Mouse (Mus musculus): ENCODE results near the gene Slc9a8.

The Slc9a8 gene

GRCm38 (mm10) chr2:167450647-167451046 lies 29.1 kb downstream of the Slc9a8 start:
- no peak for DNase-seq

- DNase-seq = peak; percentile 52
Observed at GRCm38 (mm10) chr2:167453814-167454213, 32.3 kb downstream of the Slc9a8 start.

- no peak for DNase-seq
Observed at GRCm38 (mm10) chr2:167456361-167457020, 35.0 kb downstream of the Slc9a8 start.

GRCm38 (mm10) chr2:167457213-167457612 lies 35.7 kb downstream of the Slc9a8 start:
- no peak for DNase-seq

- DNase-seq = no peak
Observed at GRCm38 (mm10) chr2:167458548-167458947, 37.0 kb downstream of the Slc9a8 start.

- no peak for DNase-seq
Observed at GRCm38 (mm10) chr2:167459071-167459865, 37.8 kb downstream of the Slc9a8 start.

- DNase-seq = no peak
Observed at GRCm38 (mm10) chr2:167462954-167463353, 41.4 kb downstream of the Slc9a8 start.

- no peak for DNase-seq
Observed at GRCm38 (mm10) chr2:167463802-167464201, 42.3 kb downstream of the Slc9a8 start.

- no peak for DNase-seq
Observed at GRCm38 (mm10) chr2:167465951-167466350, 44.4 kb downstream of the Slc9a8 start.

- no peak for DNase-seq
Observed at GRCm38 (mm10) chr2:167467214-167467613, 45.7 kb downstream of the Slc9a8 start.

GRCm38 (mm10) chr2:167468444-167468843 lies 46.9 kb downstream of the Slc9a8 start:
- DNase-seq = no peak

- DNase-seq = no peak
Observed at GRCm38 (mm10) chr2:167470611-167471010, 49.1 kb downstream of the Slc9a8 start.

- no peak for DNase-seq
Observed at GRCm38 (mm10) chr2:167471585-167471984, 50.1 kb downstream of the Slc9a8 start.

- no peak for DNase-seq
Observed at GRCm38 (mm10) chr2:167474218-167474617, 52.7 kb downstream of the Slc9a8 start.

- DNase-seq = no peak
Observed at GRCm38 (mm10) chr2:167475596-167475995, 54.1 kb downstream of the Slc9a8 start.

- DNase-seq = peak; percentile 66
Observed at GRCm38 (mm10) chr2:167476200-167476688, 54.7 kb downstream of the Slc9a8 start.

GRCm38 (mm10) chr2:167476762-167477161 lies 55.2 kb downstream of the Slc9a8 start:
- DNase-seq = no peak

GRCm38 (mm10) chr2:167478128-167478527 lies 56.6 kb downstream of the Slc9a8 start:
- no peak for DNase-seq

GRCm38 (mm10) chr2:167479501-167479900 lies 58.0 kb downstream of the Slc9a8 start:
- DNase-seq = no peak

- no peak for DNase-seq
Observed at GRCm38 (mm10) chr2:167482681-167483080, 61.2 kb downstream of the Slc9a8 start.

- DNase-seq = no peak
Observed at GRCm38 (mm10) chr2:167483081-167483826, 61.7 kb downstream of the Slc9a8 start.

GRCm38 (mm10) chr2:167483827-167484410 lies 62.4 kb downstream of the Slc9a8 start:
- DNase-seq = no peak

GRCm38 (mm10) chr2:167484932-167485331 lies 63.4 kb downstream of the Slc9a8 start:
- DNase-seq = no peak
